Mouse (Mus musculus): ENCODE results near the gene Abtb2. TPM values are rescaled to one million over a fixed set of nuclear protein-coding genes. Genes with fewer than 3 reads are reported as not detected.

The Abtb2 gene
- polyA plus RNA-seq, 1 experiment from 2014 or later = 10.5 TPM

DNA sequence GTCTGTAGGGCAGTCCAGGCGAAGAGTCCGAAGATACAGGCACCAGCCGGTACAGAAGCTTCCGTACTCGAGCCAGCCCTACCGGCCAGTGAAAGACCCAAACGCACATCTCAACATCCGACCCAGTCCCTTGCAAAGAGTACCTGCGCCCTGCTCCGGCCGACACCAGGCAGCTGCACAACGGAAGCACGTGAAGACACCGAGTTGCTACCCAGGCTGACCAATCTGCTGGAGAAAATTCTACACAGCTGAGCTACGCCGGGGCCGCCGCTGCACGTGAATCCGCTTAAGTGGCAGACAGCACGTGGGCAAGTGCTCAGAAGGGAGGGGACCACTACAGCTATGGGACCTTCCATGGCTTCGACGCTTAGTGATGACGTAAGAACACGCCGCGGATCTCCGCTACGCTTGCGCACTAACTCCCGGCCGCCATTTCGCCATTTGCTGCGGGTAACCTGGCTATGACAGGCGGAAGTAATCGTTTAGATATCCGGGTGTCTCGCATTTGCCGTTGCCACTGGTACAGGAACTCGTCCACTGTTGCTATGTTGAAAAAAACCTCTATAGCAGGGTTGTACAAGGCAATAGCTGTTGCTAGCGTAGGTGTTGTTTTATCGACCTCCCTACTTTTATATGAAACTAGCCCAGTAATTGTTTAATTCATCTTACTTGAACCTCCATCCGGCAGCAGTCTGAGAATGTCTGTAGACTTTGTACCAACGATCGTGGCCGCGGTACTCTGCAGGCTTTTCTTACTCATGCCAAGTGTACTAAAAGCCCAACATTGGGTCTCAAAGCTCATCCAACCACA is 195.0 kb downstream of the Abtb2 start, which contains the start of gene Nat10:
TSS of gene Nat10 (minus strand) at position 365 of the 811 bp plus-strand sequence.
- Histone ChIP-seq H3K27ac (peak within 1 kb of the TSS; percentile 79), H3K4me3 (replicated peaks; ENCODE audit: low read length) (peak within 1 kb of the TSS; percentile 54), H3K4me2 (replicated peaks) (peak within 1 kb of the TSS; percentile 89), H3K36me3 (replicated peaks; ENCODE audit: control insufficient read depth, insufficient read depth) (peaks cover 39% of the 10 kb centered on the region), H3K9me3 (ENCODE audit: control insufficient read depth, low read length) (no peaks in the 10 kb centered on the region), H3K27me3 (ENCODE audit: control insufficient read depth, insufficient read depth, low read length) (no peaks in the 10 kb centered on the region), H3K4me1 (replicated peaks; ENCODE audit: control insufficient read depth, insufficient read depth, low read length) (peaks cover 7% of the 10 kb centered on the region), H3K9ac (peak within 1 kb of the TSS; percentile 60)
- DNase-seq (ENCODE audit: low spot score) (peak; percentile 100), ATAC-seq (ENCODE audit: low FRiP score) (peak; percentile 97)
- under 1% methylated on average over 47 of the region's 47 CpGs for WGBS

DNA sequence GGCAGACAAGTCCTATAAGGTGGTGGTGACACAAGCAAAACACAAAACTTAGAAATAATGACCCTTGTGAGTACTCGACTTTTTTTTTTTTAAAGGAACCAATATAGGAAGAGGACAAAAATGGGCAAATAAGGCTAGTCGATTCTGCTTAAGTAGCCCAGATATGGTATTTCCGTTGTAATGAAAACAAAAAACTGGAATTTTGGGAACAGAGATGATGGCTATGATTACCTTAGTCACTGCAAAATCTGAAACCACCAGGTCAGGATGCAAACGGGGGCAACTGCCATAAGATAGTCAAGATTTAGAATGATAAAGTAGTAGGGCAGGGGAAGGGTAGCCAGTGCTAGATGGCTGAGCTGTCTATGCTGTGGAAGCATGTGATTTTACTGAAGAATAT is 195.9 kb downstream of the Abtb2 start:
- peak overlapping the region; percentile 89 for H3K4me2 ChIP-seq (replicated peaks)
- WGBS = 41% methylated on average over 4 of the region's 4 CpGs

DNA sequence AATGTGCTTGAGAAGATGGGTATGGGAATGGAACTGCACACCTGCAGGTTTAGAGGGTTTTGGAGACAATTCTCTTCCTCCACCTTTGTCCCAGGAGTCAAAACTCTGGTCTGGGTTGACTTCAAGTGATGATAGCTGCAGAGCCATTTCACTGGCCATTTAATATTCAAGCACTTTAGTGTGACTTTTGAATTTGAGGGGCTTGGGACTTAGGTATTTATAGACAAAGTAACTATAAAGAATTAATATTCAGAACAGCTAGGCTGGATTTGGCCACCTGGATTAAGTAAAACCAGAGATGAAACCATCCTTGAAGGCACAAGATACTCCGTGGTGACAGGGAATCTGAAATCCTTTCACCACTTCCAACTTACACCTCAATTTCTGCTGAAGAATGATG is 196.4 kb downstream of the Abtb2 start:
- no peak for ATAC-seq (ENCODE audit: low FRiP score)
- no peak for DNase-seq (ENCODE audit: low spot score)

More for the DNA sequence above, 195.9 kb downstream of the Abtb2 start:
- ATAC-seq (ENCODE audit: low FRiP score) (no peak), DNase-seq (ENCODE audit: low spot score) (no peak)
- Histone ChIP-seq H3K36me3 (replicated peaks; ENCODE audit: control insufficient read depth, insufficient read depth) (peaks cover 41% of the 10 kb centered on the region), H3K27ac (no peak overlapping the region), H3K4me1 (replicated peaks; ENCODE audit: control insufficient read depth, insufficient read depth, low read length) (peaks cover 7% of the 10 kb centered on the region), H3K27me3 (ENCODE audit: control insufficient read depth, insufficient read depth, low read length) (no peaks in the 10 kb centered on the region), H3K9ac (no peak overlapping the region; the same call in 1 of the 2 replicates), H3K4me3 (replicated peaks; ENCODE audit: low read length) (peak overlapping the region; percentile 54; the same call in 1 of the 2 replicates), H3K9me3 (ENCODE audit: control insufficient read depth, low read length) (no peaks in the 10 kb centered on the region)

More for the DNA sequence above, 196.4 kb downstream of the Abtb2 start:
- Histone ChIP-seq H3K4me3 (replicated peaks; ENCODE audit: low read length) (no peak overlapping the region), H3K4me1 (replicated peaks; ENCODE audit: control insufficient read depth, insufficient read depth, low read length) (peaks cover 7% of the 10 kb centered on the region), H3K9ac (no peak overlapping the region), H3K36me3 (replicated peaks; ENCODE audit: control insufficient read depth, insufficient read depth) (peaks cover 41% of the 10 kb centered on the region), H3K27me3 (ENCODE audit: control insufficient read depth, insufficient read depth, low read length) (no peaks in the 10 kb centered on the region), H3K4me2 (replicated peaks) (no peak overlapping the region), H3K9me3 (ENCODE audit: control insufficient read depth, low read length) (no peaks in the 10 kb centered on the region), H3K27ac (no peak overlapping the region)
- 54% methylated on average over 1 of the region's 1 CpGs for WGBS

Other genes starting within 250 kb of the Abtb2 start
- gene Elf5, start 154.6 kb upstream of the Abtb2 start, polyA plus RNA-seq (2014; fragmentation: Nextera tagmentation; extraction: Ambion mirVana) = not detected in 2 replicates
- gene Cat, start 81.2 kb upstream of the Abtb2 start, polyA plus RNA-seq (2014; fragmentation: Nextera tagmentation; extraction: Ambion mirVana) = 102 and 107 TPM in 2 replicates
- 17.6 and 18.3 TPM in 2 replicates for gene Nat10, start 195.0 kb downstream of the Abtb2 start, polyA plus RNA-seq (2014; fragmentation: Nextera tagmentation; extraction: Ambion mirVana)
- 399 and 416 TPM in 2 replicates for gene Caprin1, start 231.3 kb downstream of the Abtb2 start, polyA plus RNA-seq (2014; fragmentation: Nextera tagmentation; extraction: Ambion mirVana)